Mouse (Mus musculus) fat pad, adult 2 months (tissue): ENCODE results near the gene Cd5l.
"Not testable (repeated sequence)": the region's sequence is repeated elsewhere in the genome, so short reads cannot be mapped to it uniquely, and the experiment has no call there.

Experiments
- DNase-seq: peaks from one replicate; pipeline ENCODE4 v3.0.0-alpha.2; 2011; ENCODE audit warnings: low read depth, low spot score; ENCODE audit errors: extremely low read depth

Gene Cd5l

GRCm38 (mm10) chr3:87357581-87357980, at the start of gene Cd5l:
Cd5l (plus strand) TSS chr3:87357881.
- DNase-seq = no peak

- no peak for DNase-seq
Observed at GRCm38 (mm10) chr3:87309922-87310321, 47.8 kb upstream of the Cd5l start.

GRCm38 (mm10) chr3:87322557-87322956, 35.1 kb upstream of the Cd5l start:
- no peak for DNase-seq

DNA sequence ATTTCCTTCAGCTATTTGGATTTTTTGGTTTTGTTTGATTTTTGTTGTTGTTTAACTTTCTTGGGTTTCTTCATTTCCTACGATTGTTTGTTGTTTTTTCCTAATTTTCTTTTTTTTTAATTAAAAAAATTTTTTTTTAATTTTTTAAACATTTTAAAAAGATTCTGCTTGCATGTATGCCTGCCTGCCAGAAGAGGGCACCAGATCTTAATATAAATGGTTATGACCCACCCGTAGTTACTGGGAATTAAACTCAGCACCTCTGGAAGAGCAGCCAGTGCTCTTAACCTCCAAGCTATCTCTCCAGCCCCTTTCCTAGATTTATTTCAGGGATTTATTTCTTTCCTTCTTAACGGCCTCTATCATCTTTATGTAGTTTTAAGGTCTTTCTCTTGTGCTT, 33.9 kb upstream of the Cd5l start:
- DNase-seq = no peak

GRCm38 (mm10) chr3:87337899-87338298, 19.8 kb upstream of the Cd5l start:
- DNase-seq = no peak

DNA sequence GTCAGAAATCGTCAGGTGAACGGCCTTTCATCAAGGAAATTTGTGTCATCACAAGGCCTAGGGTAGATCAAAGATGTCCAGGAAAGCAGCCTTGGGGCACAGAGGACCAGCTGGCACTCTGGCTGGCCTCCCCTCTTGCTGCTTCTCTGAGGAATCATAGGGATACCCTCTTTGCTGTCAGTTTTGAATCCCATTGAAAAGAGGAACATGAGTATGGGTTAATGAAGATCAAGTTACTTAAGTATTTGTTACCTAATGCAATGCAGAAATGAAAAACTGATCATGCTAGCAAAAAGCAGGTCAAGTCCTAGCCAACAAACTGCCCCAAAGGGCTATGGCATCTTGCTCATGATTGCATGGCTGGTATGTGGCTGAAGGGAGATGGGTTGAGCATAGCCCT, 6.7 kb upstream of the Cd5l start:
- DNase-seq = not testable (repeated sequence)

DNA sequence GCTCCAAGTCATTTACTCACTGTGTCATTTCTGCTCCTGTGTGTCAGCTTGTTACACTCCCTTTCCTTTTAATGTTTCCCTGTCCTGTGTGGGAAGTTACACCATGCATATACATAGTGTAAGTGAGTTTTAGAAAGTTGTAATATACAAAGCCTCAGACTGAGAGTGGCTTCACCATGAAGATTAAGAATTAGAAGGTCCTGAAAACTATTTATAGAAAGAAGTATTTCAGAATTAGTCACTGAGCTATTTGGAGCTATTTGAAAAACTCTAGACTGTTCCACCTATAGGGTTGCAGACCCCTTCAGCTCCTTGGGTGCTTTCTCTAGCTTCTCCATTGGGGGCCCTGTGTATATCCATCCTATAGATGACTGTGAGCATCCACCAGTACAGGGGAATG, 1.5 kb downstream of the Cd5l start:
- DNase-seq = no peak

DNA sequence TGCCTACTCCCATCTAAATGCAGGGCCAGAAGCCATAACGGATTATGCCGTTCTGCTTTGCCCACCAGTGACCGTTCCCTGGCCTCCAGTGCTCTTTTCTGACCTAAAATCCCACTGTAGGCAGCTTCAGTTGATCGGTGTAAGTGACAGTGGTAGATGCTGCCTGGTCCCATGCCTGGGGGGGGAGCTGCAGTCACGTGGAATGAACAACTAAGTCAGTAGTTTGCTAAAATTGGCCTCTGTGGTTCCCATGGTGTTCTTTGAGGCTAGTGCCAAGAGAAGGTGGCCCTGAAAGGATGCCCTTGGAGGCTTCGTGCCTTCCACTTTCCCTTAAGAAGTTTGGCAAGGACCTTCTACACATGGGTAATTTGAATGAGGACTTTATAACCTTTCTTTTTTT, 2.8 kb downstream of the Cd5l start:
- DNase-seq = no peak

DNA sequence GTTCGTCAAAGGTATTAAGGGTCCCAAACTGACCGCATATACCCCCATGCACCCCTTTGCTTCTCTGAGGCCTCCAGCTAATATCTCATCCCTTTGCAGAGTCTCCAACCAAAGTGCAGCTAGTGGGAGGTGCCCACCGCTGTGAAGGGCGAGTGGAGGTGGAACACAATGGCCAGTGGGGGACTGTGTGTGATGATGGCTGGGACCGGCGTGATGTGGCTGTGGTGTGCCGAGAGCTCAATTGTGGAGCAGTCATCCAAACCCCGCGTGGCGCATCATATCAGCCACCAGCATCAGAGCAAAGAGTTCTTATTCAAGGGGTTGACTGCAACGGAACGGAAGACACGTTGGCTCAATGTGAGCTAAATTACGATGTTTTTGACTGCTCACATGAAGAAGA, 8.0 kb downstream of the Cd5l start:
- no peak for DNase-seq

DNA sequence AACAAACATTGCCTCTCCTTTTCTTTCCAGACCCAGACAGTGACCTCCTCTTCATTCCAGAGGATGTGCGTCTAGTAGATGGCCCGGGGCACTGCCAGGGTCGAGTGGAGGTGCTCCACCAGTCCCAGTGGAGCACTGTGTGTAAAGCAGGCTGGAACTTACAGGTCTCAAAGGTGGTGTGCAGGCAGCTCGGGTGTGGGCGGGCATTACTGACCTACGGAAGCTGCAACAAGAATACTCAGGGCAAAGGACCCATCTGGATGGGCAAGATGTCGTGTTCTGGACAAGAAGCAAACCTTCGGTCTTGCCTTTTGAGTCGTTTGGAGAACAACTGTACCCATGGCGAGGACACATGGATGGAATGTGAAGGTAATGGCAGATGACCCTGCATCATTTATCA, 9.8 kb downstream of the Cd5l start:
- no peak for DNase-seq

GRCm38 (mm10) chr3:87369181-87369580, 11.5 kb downstream of the Cd5l start:
- DNase-seq = no peak

GRCm38 (mm10) chr3:87376195-87377165, 18.8 kb downstream of the Cd5l start, which contains the start of gene Fcrl1:
Fcrl1 (plus strand) TSS chr3:87376387.
- no peak for DNase-seq

- no peak for DNase-seq
Observed at GRCm38 (mm10) chr3:87377228-87377627, 19.5 kb downstream of the Cd5l start.

DNA sequence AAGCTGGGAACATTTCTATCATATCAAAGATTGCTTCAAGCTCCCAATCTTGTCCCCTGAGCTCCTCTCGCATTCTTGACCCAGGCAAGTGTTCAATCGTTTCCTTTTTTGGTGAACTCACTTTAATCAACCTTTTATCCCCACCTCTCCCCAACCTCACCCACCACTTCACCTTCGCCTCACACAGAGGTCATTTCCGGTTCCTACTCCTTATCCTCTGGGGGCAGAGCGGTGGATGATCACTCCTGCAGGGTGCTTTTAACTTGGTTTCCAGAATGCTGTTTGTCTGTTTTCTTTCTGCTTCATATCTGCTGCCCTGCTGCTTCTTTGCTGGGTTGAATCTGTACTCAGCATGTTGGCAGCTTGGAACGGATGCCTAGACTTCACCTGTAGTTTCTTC, 20.0 kb downstream of the Cd5l start:
- DNase-seq = no peak

GRCm38 (mm10) chr3:87379641-87380315, 22.1 kb downstream of the Cd5l start:
- not testable (repeated sequence) for DNase-seq

- DNase-seq = no peak
Observed at GRCm38 (mm10) chr3:87381806-87382712, 24.4 kb downstream of the Cd5l start.

DNA sequence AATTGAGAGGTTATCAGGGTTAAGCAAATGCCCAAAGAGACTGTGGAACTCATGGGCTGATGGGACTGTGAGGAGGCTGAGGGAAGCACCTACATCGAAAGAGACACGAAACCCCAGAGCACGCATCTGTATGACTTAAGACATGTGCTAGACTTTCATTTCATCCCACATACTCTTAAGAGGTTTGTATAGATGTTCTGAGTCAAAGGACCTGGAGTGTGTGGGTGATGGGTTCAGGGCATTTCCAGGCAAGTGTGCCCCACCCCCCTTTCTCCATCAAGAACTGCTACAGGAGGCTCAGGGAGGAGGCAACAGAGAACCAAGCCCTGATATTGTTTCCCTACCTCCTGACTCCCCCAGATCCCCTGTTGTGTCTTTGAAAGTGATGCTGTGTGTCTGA, 25.6 kb downstream of the Cd5l start:
- DNase-seq = no peak

DNA sequence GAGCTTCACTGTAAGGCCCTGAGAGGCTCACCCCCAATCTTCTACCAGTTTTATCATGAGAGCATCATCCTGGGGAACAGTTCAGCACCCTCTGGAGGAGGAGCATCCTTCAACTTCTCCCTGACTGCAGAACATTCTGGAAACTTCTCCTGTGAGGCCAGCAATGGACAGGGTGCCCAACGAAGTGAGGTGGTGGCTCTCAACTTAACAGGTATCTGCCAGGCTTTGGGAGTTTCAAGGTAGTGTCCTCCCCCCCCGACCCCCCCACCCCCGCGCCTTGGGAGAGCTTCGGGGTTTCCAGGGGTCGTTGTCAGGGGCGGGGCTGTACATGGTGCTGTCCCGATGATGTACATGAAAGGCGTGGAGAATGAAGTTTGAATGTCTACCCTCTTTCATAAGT, 27.4 kb downstream of the Cd5l start:
- no peak for DNase-seq

GRCm38 (mm10) chr3:87390935-87391334, 33.3 kb downstream of the Cd5l start:
- no peak for DNase-seq

- no peak for DNase-seq
Observed at GRCm38 (mm10) chr3:87398809-87399208, 41.1 kb downstream of the Cd5l start.

- no peak for DNase-seq
Observed at GRCm38 (mm10) chr3:87399906-87400305, 42.2 kb downstream of the Cd5l start.
